Mouse (Mus musculus): ENCODE results near the gene Dock10.

GRCm38 (mm10) chr1:80713920-80714319 lies 44.4 kb downstream of the Dock10 start:
- TF ChIP-seq GATA1 (IDR thresholded peaks at IDR 0.05; ENCODE audit: borderline replicate concordance, low read length) (no peak), FLI1 (IDR thresholded peaks at IDR 0.05; ENCODE audit: low read length) (no peak)
